Comparison of ENCODE assay signal across 35 mouse cellular contexts in genomic region chr15:49154026-49154425, GRCm38 (mm10).
"Had no signal": no experiment of that assay in that cellular context is flagged by ENCODE, and none has a peak within 500 bp of the region (broad histone marks: within the 10 kb centered on the region; RNA-seq: fewer than 3 reads in every experiment).

No protein-coding gene starts in this region.

- H3K4me2 ChIP-seq: heart, embryonic 11.5 days; heart, embryonic 12.5 days; heart, embryonic 13.5 days; heart, embryonic 15.5 days; hindbrain, embryonic 12.5 days; hindbrain, embryonic 13.5 days; hindbrain, embryonic 14.5 days; hindbrain, embryonic 15.5 days; intestine, embryonic 15.5 days; kidney, embryonic 15.5 days had no signal

- H3K9ac ChIP-seq: heart, embryonic 12.5 days; heart, embryonic 13.5 days; heart, embryonic 15.5 days; hindbrain, embryonic 12.5 days; hindbrain, embryonic 13.5 days; hindbrain, embryonic 14.5 days; hindbrain, embryonic 15.5 days; intestine, embryonic 15.5 days; kidney, embryonic 15.5 days had no signal

- H3K4me1 ChIP-seq: heart, embryonic 12.5 days; heart, embryonic 15.5 days; hindbrain, embryonic 10.5 days; hindbrain, embryonic 12.5 days; hindbrain, embryonic 13.5 days; hindbrain, embryonic 15.5 days; intestine, embryonic 15.5 days; kidney, embryonic 15.5 days had no signal

- DNase-seq: heart, postnatal 10 days; heart, postnatal 14 days; heart, postnatal 36 days; heart, postnatal 4 days; kidney, adult 11 months; kidney, adult 18-20 months; kidney, adult 2 months; kidney, adult 8-10 months; kidney, adult 9 months; kidney, postnatal 10 days; kidney, postnatal 14 days; kidney, postnatal 25 days; kidney, postnatal 36 days; kidney, postnatal 4 days; layer of hippocampus, adult 9-11 months; layer of hippocampus, postnatal 36 days had no signal

- H3K4me3 ChIP-seq: heart, embryonic 12.5 days; heart, embryonic 13.5 days; heart, embryonic 15.5 days; hindbrain, embryonic 10.5 days; hindbrain, embryonic 12.5 days; hindbrain, embryonic 13.5 days; hindbrain, embryonic 15.5 days; intestine, embryonic 15.5 days; kidney, embryonic 15.5 days; layer of hippocampus, adult 2 months; left cerebral cortex, adult 2 months had no signal

- ATAC-seq: hindbrain, embryonic 16.5 days; hindbrain, postnatal 0 days; inflammation-experienced regulatory T-cells, adult 6 months; intestine, embryonic 15.5 days; intestine, embryonic 16.5 days; intestine, postnatal 0 days had no signal

- H3K36me3 ChIP-seq: heart, embryonic 12.5 days; heart, embryonic 13.5 days; heart, embryonic 15.5 days; hindbrain, embryonic 10.5 days; hindbrain, embryonic 12.5 days; hindbrain, embryonic 13.5 days; hindbrain, embryonic 15.5 days; intestine, embryonic 15.5 days; kidney, embryonic 15.5 days had no signal

- H3K27me3 ChIP-seq: heart, embryonic 12.5 days; heart, embryonic 13.5 days; heart, embryonic 15.5 days; hindbrain, embryonic 12.5 days; hindbrain, embryonic 13.5 days; hindbrain, embryonic 15.5 days; intestine, embryonic 15.5 days; kidney, embryonic 15.5 days had no signal

- H3K9me3 ChIP-seq: heart, embryonic 12.5 days; heart, embryonic 13.5 days; heart, embryonic 15.5 days; hindbrain, embryonic 10.5 days; hindbrain, embryonic 12.5 days; hindbrain, embryonic 13.5 days; hindbrain, embryonic 15.5 days; intestine, embryonic 15.5 days; kidney, embryonic 15.5 days had no signal

- H3K27ac ChIP-seq: heart, embryonic 13.5 days; heart, embryonic 15.5 days; hindbrain, embryonic 10.5 days; hindbrain, embryonic 12.5 days; hindbrain, embryonic 13.5 days; hindbrain, embryonic 14.5 days; hindbrain, embryonic 15.5 days; hindbrain, postnatal 0 days; intestine, embryonic 15.5 days; kidney, embryonic 15.5 days; kidney, postnatal 0 days; layer of hippocampus, adult 2 months; left cerebral cortex, adult 2 months had no signal
